Mouse (Mus musculus): ENCODE measurements around the gene Vps18.

Vps18 gene

DNA sequence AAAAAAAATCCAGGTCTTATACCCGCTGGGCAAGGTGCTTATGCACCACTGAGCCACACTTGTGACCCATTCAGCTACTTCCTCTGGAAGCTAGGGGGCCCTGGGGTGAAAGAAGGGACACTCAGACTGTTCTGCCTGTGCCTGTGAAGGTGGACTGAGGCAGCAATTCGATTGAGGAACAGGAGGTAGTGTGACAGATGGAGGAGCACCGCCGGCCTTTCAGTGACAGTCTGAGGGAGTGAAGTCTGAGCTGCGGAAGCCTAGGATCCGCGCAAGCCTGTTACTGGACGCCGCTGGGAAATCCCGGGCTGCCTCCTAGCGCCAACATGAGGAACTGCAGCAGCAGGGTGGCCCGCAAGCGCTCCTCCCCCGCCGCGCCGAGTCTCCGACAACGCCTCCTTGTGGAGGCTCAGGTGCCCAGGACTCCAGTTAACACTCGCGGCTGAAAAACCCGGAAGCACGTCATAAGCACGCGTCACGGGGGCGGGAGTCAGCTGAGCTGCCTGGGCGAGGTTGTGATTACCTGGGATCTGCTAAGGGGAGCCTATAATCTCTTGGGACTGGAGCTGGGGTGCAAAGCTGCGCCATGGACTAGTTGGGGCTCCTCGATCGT lies at the start of gene Vps18:
TSS of gene Vps18 (plus strand) at position 471 of the 613 bp plus-strand sequence.
- DNase-seq, result peak; percentile 95 to 98

DNA sequence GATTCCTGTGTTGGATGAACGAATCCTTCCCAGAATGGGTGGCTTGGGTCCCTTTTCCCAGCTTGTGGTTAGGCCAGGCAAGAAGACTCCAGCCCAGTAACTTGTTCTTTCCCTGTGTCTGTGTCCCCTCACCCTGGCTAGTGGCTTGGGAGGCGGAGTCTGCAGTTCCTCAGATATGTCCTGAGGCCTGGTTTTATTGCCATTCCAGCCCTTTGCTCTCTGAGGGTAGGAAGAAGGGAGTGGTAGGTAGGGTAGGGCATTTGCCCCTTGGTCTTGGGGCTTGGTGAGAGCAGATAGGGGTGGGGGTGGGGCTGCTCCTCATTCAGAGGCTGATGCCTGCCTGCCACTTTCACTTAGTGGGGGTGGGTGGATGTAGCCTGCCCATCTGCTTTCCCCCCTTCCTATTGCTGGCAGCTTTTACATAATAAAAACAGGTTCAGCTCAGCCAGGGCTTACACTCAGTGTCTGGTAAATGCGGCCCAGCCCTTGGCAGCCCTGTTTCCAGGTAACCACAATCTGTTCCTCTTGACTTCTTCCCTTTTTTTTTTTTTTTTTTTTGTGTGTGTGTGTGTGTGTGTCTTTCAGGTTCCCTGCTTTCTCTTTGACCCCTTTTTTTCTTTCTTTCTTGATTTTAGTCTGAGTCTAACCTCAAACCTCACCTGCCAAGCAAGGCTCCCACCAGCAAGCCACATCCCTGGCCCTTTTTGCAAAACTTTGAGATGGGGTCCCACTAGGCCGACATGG lies 48.3 kb upstream of the Vps18 start:
- DNase-seq, result no peak

DNA sequence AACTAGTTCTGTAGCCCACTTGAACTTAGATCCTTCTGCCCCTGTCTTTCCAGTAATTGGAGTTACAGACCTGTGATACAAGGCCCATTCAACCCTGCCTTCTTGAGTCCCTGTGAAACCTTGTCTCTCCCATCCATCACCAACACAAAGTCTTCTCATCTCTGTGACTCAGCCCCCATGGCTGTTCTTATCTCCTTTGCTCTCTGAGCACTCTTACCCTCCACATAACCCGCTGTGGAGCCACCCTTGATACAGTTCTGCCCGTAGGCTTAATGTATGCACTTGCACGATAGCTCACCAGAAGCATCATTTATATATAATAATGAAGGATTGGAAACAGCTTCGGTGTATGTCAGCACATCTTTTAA lies 47.7 kb upstream of the Vps18 start:
- DNase-seq, result no peak

DNA sequence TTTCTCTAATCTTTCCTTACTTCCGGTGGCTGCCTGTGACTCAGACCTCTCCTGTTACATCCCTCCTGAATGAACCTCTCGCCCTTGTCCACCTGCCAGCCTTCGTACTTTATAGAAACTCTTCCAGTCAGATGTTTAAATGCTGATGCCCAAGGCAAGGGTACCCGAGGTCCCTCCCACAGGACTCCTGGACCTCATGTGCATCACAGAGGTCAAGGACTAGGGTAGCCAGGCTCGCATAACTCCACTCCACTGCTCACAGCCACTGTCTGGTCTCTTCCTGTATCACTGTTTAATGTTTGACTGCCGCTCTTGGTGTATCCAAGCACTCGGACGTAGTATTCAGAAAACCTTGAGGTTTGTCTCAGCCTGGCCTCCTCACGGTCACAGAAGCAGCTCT lies 46.0 kb upstream of the Vps18 start:
- DNase-seq, result peak; percentile 61 to 81

DNA sequence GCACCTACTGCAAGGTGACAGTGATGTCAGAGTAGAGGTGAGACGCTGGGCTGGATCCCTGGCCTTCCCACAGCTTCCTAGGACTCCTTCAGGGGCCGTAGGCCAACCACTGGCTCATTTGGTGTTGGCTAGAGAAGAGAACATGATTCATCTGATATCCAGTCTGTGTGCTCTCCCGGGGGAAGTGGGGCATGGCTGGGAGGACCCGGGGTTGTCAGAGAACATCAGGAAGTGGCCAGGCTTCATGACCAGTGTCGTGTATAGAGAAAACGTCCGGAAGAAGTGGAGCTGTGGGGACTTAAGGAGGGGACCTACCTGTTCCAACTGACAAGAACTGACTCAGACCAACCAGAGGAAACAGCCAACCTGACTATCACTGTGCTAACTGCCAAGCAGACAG lies 43.3 kb upstream of the Vps18 start:
- DNase-seq, result no peak

DNA sequence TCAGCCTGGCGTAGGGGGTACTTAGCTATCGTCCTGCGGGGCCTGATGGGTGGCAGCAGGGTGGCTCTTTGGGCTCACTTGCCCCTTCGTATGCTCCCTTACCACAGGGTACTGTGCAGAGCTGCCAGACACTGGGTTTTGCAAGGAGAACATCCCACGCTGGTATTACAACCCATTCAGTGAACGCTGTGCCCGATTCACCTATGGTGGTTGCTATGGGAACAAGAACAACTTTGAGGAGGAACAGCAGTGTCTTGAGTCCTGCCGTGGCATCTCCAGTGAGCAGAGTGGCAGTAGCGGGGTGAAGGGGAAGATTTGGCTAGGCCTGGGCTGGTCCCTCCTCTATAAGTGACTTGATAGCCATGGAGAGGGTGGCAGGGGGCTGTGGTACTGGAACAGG lies 40.6 kb upstream of the Vps18 start:
- DNase-seq, result no peak

DNA sequence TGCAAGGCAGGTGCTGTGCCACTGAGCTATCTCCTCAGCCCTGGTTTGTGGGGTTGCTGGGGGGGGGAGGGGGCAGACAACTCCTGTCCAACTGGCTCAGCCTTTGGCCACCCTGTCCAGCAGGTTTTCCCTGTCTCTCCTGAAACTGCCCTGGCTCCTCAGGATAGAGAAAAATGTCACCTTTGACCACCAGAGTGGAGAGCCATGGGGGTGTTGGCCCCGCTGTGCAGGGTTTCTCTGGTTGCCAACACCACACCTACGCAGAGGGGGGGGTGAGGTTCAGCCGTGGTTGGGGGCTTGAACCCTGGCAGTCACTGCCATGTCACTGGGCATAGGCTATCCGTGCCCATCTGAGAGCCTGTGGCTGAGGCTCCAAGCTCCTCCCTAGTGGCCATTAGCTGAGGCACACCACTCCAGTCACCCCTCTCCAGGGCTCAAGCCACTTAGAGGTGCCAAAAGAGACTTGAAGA lies 38.9 kb upstream of the Vps18 start:
- DNase-seq, result peak in 1 of 2 experiments; percentile 56

DNA sequence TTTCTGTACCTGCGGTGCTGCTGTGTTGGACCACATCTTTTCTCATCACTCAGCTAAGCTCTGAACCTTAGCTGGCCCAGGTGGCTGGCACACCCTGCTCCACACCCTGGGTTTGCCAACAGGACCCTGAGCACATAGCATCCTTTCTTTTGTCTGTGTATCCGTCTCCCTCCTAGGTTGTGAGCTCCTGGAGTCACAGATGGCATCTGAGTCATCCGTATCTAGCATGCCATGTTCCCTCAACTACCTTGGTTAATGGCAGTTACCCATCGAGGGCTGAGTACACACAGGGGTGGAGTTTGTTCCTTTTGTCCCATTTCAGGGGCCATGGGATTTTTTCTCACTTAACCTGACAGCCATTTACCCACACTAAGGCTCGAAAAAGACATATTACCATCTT lies 38.2 kb upstream of the Vps18 start:
- DNase-seq, result no peak

DNA sequence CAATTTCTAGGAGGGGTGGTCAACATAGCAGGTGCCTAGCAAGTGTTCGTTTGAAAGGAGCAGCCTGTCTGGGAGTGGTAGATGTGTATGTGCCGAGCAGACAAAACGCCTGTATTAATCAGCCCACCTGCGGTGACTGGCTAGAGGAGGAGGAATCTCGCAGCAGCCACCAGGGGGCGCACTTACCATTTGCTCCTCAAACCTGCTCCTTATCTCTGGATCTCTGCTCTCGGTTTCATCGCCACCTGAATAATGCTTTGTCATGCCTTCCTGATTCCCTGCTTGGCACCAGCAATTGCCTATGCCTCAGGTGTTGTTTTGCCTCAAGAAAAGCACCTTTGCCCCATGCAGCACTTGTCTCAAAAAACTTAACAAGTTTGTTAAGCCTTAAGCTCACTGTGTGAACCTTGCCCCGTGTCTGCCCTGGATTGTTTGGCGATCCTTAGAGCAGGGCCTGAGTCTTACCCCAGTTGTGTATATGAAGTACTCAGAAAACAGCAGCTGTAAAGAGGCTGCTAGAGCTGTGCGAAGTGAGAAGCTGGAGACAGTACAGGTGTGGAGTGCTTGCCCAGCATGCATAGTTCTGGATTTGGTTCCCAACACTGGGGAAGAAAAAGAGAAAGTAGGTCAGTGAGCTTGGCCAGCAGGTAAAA lies 37.6 kb upstream of the Vps18 start:
- DNase-seq, result peak; percentile 90 to 91

DNA sequence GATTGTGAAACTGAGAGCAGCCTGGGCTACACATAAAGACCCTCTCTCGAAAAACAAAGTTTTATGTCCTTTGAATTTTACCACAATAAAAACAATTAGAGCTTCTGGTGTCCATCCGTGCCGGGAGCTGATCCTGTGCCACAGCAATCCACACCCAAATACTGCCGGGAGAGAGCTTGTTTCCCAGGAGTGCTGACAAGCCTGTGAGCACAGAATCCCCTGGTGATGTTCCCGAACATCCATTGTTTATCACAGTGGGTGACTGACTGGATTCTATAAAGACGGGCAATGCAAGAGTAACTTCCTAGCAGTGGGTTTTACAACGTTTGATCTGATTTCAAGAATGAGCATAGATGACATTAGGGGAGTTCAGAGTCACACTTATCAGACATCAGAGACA lies 33.6 kb upstream of the Vps18 start:
- DNase-seq, result no peak

DNA sequence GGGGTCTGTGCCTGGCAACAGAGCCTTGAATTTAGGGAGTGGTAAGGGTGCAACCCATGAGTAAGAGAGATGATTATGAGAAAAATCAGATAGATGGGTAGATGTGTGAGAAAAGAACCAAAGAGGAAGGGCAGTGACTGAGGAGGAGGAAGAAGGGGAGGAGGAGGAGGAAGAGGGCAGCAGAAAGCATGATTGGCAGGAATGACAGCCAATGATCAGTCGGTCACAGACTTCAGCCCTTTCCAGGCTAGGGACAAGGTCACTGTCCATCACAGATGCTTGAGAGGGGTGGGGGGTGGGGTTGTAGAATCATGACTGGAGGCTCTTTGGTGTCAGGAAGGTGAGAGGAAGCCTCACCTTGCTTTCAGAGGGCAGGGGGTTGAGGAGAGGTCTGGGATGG lies 28.0 kb upstream of the Vps18 start:
- DNase-seq, result no peak

DNA sequence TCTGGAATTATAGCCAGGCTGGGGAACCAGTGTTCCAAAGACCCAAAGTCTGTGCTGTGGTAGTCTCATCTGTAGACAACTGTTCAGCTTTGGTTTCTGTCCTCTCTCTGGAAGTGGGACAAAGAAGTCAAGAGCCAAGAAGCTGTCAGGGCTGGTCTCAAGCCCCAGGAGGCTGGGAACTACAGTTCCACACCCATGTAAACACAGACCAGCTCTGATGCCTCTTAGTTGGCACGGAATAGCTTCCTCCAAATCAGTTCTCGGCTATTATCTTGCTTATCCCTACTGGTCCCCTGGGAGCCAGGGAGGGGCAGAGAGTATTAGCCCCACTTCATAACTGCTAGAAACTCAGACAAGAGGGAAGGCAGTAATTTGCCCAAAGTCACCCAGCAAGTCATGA lies 27.2 kb upstream of the Vps18 start:
- DNase-seq, result no peak

DNA sequence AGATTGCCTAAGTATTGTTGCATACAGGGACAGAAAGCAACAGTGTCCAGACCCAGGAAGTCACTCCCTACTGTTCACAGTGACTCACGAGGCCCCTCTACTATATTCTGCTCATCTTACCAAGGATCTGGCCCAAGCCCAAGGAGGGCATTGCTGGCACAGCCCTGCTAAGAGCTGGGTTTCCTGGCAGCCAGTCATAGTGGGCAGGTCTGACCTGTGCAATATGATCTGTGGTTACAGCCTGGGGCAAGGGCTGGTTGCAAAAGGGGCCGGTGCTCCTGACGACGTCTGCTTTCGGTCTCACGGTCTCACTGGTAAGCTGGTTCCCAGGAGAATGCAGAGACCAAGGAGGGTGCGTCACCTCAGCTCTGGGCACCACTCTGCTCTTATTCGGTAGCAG lies 25.6 kb upstream of the Vps18 start:
- DNase-seq, result peak; percentile 80 to 82

DNA sequence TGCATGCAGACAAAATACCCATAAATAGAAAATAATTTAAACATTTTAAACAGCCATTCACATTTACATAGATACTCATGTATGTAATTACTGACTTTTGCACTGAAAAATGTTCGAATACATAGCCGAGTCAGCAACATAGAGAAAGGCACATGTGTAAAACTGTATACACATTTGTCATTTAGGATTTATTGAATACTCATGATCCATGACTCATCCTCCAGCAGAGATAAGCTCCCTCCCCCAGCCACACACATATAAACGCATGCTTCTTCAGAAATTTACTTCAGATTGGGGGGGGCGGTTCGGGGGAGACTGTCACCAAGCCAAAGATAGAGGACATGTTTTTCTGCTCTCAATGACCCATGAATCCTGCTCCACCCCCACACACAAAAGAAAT lies 24.7 kb upstream of the Vps18 start:
- DNase-seq, result no peak

DNA sequence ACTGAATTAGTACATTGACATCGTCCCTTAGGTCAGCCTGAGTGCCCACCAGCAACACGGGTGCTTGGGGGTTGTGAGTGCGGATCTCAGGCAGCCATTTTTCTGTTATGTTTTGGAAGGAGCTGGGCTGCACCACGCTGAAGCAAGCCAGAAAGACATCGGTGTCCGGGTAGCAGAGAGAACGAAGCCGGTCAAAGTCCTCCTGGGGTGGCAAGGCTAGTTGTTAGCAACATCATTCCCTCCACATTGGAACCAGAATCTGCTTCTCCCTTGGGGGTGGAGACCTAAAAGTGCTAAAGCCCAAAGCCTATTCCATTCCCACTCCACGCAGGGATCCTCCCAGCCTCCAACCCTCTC lies 18.3 kb upstream of the Vps18 start:
- peak in 1 of 2 experiments; percentile 46 for DNase-seq

DNA sequence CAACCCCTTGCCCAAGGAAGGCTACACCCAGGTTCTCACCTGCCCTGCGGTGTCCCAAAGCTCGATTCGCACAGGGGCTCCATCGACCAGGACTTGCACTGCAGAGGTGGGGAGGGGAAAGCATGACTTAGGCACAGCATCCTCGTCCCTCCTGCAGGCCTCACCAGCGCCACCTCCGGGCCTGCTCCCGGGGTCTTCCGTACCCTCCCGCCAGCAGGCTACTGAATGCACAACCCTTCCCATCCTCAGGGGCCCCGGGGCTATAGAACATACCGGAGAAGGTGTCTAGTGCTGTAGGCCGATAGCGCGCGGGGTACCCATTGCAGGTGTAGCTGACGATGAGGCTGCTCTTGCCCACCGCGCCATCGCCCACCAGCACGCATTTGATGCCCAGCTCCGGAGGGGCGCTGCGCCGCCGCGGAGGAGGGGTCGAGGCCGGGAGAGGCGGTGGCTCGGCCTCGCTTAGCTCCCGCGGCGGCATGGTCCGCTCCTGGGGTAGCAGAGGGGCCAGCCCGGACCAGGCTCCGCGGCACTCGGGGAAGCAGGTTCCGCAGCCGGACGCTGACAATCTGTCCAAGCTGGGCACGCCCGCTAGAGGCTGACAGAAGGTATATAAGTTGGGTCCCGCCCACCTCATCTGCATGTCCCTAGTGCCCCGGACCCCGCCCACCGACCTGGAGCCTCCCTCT lies 17.8 kb upstream of the Vps18 start, which contains the start of gene Rhov:
TSS of gene Rhov (minus strand) at position 630 of the 689 bp plus-strand sequence.
- DNase-seq, result peak; percentile 72 to 77

DNA sequence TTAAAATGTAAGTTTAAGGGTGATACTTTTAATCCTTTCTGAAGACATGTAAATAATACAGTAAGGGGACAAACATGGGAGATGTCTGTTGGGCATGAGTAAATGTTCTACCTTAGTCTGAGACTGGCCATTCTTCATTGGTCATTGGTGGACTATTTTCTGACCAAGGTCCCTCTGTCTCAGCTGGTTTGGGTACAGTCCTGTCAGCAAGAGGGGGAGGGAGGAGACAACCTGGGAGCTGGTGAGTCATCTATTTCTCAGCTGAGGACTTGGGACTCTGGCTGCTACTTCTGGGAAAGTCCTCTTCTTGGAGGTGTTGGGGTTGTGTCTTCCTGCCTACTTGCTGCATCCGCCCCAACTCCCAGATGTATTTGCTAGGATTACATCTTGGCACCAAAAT lies 14.4 kb upstream of the Vps18 start:
- peak; percentile 61 to 75 for DNase-seq

DNA sequence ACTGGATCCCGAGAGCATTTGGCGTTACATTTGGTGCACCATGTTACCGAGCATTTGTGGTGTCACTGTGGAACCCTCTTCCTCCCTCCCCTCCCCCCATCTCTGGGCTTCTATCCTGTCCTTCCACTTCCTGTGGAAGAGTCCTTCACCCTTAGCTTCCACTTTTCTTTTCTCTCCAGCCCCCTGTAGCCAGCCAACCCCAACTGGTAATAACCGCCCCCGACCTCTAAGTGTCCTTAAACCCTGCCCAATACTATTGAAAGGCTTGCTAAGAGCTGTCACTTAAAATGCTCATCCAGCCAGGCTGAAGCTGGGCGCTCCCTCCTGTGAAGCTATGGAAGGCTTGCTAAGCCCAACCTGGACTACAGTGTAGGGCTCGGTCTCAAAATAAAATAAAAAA lies 11.6 kb upstream of the Vps18 start:
- no peak for DNase-seq

DNA sequence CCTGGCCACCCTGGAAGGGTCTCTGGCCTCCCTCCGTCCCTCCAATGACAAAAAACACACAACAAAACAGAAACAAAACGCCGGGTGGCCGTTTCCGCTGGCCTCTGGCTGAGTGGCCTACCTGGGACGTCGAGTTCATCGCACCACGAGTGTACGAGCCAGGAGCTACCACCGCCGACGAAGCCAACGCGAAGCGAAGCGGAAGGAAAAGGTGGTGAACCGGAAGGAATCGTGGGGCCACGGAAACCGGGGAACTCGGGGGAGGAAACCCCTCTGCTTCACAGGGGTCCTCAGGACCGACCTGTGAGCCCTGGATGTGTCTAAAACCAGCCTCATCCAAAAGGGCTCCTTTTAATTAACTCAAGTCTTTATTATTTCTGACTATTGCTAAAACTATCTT lies 10.7 kb upstream of the Vps18 start:
- no peak for DNase-seq

DNA sequence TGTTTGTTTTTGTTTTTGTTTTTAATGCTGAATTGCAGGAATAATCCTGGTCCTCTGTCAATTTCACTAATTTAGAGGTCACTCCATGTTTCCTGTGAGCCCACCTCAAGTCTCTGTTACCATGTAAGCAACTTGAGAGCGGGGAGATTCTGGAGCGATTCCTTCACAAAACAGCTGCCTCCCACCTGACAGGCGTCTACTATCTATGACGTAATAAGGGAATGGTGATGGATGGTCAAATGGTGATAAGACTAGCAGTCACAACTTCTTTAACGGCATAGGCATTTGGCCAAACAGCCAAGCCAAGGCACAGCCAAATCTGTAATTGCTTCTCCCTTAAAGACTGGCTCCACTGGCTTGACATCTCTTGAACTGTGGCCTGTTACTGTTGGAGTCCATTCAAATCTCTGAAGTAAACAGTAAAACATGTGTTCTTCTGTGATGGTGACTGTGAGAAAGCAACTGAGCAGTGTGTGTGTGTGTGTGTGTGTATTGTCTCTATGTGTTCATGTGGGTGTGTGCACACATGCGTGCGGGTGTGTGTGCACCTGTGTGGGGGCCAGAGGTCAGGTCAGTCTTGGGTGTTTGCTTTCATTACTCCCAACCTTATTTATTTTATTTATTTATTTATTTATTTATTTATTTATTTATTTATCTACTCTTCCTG lies 6.5 kb upstream of the Vps18 start:
- no peak for DNase-seq

DNA sequence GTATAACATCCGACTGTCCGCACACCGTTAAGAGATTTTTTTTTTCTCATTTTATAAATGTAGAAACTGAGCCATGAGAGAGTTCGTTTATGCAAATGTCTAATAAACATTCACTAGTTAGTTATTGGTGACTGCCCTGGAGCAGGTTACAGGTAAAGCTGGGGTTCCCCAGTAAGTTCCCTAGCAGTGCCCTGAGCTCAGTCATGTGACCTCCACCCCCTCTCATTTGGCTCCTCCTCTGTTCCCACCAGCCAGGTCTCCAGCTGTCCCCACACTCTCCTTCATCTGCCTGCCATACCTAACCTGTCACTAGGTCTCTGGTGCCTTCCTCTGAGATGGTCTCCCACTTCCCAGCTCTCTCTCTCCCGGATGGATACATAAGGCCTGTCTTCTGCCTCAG lies 1.2 kb upstream of the Vps18 start:
- no peak for DNase-seq

DNA sequence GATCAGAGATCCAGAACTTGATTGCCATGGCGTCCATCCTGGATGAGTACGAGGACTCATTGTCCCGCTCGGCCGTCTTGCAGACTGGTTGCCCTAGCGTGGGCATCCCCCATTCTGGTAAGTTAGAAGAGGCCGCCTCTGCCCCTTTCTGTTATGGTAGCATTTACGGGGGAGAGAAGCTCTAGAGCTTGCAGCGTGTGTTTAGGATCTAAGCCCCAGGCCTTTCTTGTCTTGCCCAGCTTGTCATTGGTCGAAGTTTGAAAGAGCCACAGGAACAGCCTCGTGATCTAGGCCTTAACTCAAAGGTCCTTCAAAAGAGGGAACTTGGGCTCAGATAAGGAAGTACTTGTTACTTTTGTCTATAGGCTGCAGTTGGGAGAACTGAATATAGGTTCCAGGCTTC lies 475 bp downstream of the Vps18 start:
- DNase-seq, result peak in 1 of 2 experiments; percentile 36

DNA sequence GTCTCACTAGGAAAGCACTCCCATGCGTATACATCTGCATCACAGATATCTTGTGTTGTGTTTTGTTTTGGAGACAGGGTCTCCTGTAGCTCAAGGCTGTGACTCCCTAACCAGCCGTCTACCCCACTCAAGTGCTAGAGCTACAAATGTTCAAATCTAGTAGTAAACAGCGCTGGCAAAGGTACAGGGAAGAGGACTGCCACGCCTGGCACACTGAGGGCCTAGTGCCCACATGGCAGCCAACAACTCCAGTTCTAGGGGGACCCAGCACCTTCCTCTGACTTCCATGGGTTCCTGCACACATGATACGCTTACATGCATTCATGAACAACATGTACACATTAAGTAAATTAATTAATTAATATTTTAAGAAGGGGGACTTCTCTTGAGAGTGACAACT lies 3.7 kb downstream of the Vps18 start:
- DNase-seq, result no peak
